Mouse (Mus musculus): ENCODE data around the gene Galk2. TPM values are rescaled to one million over a fixed set of nuclear protein-coding genes. Genes with fewer than 3 reads are reported as not detected.

Gene Galk2
- polyA plus RNA-seq (2017; shearing (Covaris generic)): 10 to 100 TPM; 42.1 to 49.4 TPM

GRCm38 (mm10) chr2:125858521-125859280 lies at the start of gene Galk2, which contains the start of gene Cops2:
Gene Galk2 (plus strand): TSS chr2:125859109.
Gene Cops2 (minus strand): TSS chr2:125859139.

Other genes with a start within 250 kb of the Galk2 start
- 1 to 10 TPM; 7.5 to 9.2 TPM for gene Cep152, start 234.0 kb upstream of the Galk2 start, polyA plus RNA-seq (2017; shearing (Covaris generic))
- gene Eid1, start 186.0 kb upstream of the Galk2 start, polyA plus RNA-seq (2017; shearing (Covaris generic)): 10 to 100 TPM; 48.1 to 56.6 TPM
- gene Shc4, start 135.0 kb upstream of the Galk2 start, polyA plus RNA-seq (2017; shearing (Covaris generic)): under 1 TPM; 0.26 to 0.70 TPM
- 10 to 100 TPM; 29.9 to 46.0 TPM for gene Secisbp2l, start 76.2 kb upstream of the Galk2 start, polyA plus RNA-seq (2017; shearing (Covaris generic))
- 10 to 100 TPM; 41.6 to 43.3 TPM for gene Cops2, start within 50 bp of the Galk2 start, polyA plus RNA-seq (2017; shearing (Covaris generic))
- gene Fgf7, start 175.5 kb downstream of the Galk2 start, polyA plus RNA-seq (2017; shearing (Covaris generic)): not detected